Mouse (Mus musculus): Measurements from ENCODE around the gene Aen. TPM values are rescaled to one million over a fixed set of nuclear protein-coding genes. Genes with fewer than 3 reads are reported as not detected.

The Aen gene
- total RNA-seq, 2 experiments from 2014 or later = 29.4 to 35.2 TPM

DNA sequence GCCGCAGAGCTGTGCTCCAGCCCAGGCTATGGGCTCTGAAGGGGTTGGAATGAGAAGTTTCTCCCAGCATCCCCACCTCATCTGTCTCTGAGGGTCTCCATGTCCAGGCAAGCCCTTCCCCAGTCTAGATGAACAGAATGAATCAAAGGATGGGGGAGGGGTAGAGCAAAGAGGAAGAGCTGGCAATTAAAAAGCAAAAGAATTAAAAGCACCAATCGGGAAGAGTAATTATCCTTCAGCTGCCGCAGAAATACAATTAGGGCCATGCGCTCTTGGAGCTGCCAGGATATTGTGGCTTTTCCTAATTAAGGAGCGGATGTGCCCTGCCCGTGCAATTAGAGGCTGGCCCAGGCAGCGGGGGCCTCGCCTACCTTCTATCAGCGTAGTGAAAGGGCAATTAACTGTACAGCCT, 8.2 kb upstream of the Aen start:
- ATAC-seq (replicated peaks; ENCODE audit: poor library complexity, severe bottlenecking) = no peak

DNA sequence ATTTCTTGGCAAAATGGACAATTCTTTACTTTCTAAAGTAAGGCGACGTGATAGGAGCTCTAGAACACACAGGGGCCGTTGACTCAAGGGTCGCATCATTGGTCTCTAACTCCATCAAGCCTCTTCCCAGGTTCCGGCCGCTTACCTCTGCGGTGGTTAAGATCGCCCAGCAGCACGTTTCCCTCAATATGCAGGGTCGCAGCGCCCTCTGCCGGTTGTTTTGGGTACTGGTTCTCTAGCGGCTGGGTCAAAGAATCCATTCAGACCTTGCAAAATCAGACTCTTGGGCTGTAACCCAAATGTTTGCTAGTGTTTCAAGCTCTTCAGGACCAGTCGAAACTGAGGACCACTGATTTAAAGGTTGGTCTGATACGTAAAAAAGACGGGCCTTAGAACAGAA, 5.0 kb upstream of the Aen start:
- ATAC-seq (replicated peaks; ENCODE audit: poor library complexity, severe bottlenecking) = peak; percentile 68

DNA sequence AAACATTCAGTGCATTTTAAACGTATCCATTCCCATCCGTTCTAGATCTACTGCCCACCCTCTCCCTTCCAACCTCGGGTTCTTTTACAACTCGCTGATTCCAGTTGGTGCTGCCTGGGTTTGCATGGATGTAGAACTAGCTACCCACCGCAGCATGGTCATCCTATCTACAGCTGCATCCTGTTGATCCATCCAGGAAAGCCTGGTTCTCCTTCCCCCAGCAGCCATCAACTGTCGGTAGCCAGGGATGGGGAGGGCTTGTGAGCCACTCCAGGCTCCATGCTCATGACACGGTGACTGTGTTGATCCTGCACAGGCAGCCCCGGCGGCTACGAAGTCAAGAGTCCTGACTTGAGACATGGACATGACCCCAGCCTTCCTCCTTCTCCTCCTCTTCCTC, 1.7 kb upstream of the Aen start:
- no peak for ATAC-seq (replicated peaks; ENCODE audit: poor library complexity, severe bottlenecking)

DNA sequence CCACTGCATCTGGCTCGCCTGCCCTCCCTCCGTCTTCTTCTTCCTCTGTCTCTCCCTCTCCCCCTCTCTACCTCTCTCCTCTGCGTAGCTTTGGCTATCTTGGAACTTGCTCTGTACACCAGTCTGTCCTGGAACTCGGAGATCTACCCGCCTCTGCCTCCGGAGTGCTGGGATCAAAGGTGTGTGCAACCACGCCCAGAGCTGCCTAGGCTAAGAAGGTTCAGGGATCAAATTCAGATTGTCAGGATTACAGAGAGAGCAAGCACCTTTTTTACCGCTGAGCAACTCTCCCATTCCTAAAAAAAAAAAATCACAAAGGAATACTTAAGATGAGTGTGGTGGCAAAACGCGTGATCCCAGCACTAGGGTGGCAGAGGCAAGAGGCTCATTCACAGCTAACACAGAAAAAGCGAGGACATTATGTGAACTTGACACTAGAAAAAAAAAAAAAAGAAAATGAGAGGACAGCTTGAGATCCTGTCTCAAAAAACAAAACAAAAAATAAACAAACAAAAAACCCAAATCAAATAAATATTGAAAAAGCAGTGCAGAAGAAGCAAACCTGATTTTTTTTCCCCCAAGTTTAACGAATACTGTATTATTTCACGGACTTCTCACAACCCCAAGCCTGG, 517 bp upstream of the Aen start:
- ATAC-seq (replicated peaks; ENCODE audit: poor library complexity, severe bottlenecking) = no peak

DNA sequence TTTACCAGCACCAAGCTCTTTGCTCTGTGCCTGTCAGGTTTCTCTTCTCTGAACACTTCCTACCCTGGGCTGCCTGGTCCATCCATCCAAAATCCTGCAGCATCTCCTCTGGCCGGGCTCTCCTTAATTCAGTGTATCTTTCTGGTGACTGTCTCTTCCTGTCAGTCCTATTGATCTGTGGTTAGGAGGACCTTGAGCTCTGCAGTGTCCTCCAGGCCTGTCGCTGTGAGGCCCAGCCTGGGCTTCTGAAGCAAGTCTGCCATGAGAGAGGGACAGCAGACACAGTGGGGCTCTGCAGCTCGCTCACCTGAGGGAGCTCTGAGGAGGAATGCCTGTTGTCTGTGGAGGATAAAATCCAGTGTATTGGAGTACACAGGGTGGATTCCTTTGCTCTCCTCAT, 1.9 kb downstream of the Aen start:
- no peak for ATAC-seq (replicated peaks; ENCODE audit: poor library complexity, severe bottlenecking)

DNA sequence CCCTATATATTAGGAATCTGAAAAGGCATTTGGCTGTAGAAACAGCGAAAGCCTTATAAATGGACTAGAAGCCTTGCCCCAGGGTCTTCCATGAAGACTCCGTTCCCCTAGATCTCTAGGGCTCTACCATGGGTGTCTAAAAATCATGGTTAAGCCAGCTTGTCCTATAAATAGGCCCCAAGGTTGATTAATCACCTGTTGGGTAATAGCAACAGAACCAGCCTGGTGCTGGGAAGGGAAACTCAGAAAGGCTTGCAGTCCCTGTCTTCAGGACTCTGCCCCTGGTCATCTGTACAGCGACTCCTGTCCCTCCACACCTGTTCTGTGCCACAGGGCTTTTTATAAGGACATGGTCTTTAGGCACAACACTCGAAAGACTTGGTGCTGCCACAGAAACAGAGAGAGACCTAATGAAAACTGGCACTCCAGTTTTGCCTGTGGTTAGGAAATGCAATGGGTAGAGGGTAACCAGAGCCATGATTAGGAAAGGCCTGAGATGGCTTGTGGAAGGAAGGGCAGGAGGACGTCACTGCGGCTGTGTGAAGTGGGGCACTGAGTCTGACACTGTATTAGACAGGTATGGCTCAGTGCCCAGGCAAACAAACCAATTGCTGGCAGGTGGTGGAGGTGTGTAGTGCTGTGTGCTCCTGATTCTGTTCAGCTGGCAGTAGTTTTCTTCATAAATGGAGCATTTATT, 7.7 kb downstream of the Aen start:
- ATAC-seq (replicated peaks; ENCODE audit: poor library complexity, severe bottlenecking) = peak; percentile 83

DNA sequence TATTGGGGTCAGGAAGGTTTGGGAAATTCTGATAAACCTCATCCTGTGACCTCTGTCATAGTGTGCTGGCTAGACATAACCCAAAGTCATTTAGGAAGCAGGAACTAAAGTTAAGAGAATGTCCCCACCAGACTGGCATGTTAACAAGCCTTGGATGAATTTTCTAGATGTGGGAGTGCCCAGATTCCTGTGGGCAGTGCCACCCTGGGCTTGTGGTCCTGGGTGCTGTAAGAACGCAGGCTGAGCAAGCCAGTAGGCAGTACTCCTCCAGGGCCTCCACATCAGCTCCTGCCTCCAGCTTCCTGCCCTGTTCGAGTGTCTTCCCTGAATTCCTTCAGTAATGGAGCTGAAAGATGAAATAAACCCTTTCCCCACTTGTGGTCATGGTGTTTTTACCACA, 8.5 kb downstream of the Aen start:
- no peak for ATAC-seq (replicated peaks; ENCODE audit: poor library complexity, severe bottlenecking)

DNA sequence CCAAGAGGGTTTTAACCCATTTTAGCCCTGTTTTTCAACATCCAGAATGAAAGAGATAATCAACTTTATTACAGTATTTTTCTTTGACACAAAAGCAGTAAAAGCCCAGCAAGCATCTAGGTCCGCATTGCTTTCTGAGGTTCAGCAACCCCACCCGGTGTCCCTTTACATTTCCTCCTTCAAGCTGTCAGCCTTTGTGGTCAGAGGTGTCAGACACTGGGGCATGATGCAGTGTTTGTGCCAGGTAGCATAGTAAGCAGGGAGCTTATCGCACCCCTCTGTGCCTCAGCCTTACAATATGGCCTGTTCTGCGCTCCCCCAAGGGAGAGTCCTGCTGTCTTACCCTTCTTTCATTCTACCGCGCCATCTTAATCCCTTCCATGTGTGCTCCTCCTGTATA, 13.4 kb downstream of the Aen start:
- ATAC-seq (replicated peaks; ENCODE audit: poor library complexity, severe bottlenecking) = no peak

DNA sequence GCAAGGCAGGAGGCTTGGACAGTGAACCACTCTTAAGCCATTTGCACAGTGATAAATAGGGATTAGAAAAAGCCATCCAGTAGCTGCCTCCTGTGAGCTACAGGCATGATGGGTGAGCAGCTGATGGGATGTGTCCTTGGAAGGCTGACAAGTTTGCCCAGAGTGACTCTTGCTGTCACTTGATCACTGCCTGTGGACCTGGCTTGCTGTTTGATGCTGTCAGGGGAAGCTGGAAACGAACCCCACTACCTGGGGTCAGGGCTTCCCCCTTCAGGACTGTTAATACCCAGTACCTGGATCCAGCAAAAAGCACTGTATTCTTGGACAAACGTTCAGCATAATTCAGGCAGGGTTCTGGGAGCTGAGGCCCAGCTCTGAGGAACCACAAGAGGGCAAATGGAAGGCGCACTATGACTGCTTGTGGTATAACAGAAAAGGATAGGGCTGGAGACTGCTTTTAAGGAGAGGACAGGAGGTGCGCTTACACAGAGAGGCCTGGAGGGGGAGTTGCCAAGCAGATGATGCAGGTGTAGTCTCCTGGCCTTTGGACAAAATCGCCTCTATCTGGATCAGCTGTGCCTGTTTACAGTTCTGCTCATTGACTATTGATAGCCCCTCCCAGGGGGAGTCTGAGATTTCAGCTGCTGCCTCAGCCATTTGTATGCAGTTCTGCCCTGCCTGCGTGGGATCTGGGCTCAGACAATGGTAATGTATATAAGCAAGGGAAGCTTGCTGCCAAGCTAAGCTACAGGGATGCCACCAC, 14.9 kb downstream of the Aen start:
- ATAC-seq (replicated peaks; ENCODE audit: poor library complexity, severe bottlenecking) = no peak

DNA sequence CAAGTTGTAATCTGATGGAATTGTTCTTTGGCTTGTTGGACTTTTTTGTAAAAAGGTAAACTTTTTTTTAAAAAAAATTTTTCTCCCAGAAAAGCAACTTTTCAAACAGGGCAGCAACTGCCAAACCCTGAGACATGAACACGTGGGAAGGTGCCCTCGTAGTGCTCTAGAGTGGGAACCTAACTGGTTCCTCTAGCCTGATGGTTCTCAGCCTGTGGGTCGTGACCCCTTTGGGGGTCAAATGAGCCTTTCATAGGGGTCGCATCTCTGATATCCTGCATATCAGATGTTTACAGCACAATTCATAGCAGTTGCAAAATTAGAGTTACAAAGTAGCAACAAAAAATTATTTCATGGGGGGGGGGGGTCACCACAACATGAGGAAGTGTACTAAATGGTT, 15.6 kb downstream of the Aen start:
- ATAC-seq (replicated peaks; ENCODE audit: poor library complexity, severe bottlenecking) = no peak

DNA sequence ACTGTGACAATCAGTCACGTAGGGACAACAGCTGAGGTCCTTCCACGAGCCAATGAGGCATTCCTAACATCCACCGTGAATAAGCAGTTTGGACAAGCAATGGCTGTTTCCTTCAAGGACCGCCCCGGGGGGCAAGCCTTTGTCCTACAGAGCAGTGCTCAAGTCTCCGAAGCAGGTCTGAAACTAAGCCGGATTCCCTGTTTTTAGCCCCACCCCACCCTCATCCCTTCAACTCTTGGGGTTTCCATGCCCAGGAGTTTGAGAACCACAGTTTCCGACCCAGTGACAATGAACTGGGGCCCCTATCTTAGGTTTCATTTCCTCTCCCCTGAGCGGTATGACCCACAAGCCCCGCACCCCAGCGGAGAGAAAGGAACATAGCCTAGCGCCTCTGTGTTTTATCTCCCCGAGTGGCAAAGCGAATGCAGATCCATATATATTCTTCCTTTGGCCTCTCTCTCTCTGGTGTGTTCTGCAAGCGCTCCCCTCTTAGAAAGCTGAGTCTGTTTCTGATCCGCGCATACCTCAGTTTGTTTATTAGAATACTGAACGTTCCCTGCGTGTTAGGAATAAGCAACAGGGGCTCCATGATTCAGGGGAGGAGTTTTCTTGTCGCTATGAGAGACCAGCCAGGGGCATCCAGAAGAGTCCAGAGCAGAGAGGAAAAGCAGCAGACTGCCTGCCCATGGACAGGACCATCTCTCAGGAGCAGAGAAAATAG, 16.8 kb downstream of the Aen start:
- ATAC-seq (replicated peaks; ENCODE audit: poor library complexity, severe bottlenecking) = peak; percentile 75

DNA sequence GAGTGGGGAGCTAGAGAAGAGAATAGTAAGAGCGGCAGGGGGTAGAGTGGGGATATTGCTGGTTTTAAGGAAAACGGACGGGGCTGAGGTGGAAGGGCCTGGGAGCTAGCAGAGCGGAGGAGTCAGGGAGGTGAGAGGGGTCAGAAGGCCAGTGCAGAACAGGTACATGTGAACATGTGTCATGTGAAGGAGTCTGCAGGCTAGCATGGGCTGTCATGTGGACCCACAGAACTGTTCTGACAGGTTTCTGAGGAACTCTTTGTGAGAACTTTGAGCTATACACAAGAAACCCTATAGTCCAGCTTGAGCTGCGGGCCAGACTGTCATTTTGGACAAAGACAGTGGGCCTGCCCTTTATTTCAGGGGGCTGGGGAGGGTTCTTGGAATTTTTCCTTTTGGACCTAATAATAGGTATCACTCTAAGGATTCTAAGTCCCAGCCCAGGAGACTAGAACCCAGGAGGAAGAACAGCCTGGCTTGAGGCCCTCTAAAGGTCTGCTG, 17.4 kb downstream of the Aen start, which contains the start of gene Isg20:
Gene Isg20, plus strand, starts transcription at position 451 of the 501 bp plus-strand sequence.
- no peak for ATAC-seq (replicated peaks; ENCODE audit: poor library complexity, severe bottlenecking)

DNA sequence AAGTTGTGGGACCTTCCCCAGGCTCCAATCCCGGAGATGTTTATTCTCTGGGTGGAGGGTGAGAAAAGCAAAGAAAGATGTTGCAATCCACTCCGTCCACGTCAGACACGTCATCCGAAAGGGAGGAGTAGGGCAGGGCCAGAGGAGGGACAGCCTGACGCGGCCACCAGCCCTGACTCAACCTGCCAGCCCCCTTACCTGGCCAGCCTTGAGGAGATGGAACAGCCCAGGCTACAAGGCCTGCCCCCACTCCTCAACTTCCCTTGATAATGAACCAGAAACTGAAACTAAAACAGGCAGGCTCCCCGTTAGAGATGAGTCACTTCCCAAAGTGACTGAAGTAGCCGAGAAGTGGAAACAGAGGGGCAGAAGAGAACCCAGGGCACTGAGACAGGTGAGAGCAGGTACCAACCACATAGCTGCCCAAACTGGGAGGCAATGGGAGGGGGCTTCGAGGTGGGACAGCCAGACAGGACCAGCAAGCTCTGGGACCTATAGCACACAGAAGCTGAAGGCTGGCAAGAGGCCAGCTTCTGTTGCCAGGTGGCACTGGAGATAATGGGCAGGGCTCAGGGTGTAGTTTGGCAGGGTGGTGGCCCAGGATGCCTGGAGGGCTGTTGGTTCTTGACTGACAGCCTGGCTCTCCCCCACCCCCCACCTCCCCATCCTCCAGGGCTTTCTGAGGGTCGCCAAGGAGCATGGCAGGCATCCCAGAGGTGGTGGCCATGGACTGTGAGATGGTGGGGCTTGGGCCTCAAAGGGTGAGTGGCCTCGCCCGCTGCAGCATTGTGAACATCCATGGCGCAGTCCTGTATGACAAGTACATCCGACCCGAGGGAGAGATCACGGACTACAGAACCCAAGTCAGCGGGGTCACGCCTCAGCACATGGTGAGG, 18.2 kb downstream of the Aen start:
- peak; percentile 60 for ATAC-seq (replicated peaks; ENCODE audit: poor library complexity, severe bottlenecking)

DNA sequence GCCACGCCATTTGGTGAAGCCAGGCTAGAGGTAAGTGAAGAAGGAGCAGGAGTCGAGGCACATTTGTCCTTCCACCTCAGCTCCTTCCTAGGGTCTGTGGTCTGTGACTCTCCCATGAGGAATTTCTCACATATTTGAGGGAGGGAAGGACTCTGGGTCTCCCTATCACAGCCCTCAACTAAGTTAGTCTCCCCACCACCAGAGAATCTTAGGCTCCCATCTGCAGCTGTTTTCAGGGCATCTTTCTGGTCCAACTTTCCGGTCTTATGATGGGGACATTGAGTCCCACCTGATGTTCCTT, 18.8 kb downstream of the Aen start:
- no peak for ATAC-seq (replicated peaks; ENCODE audit: poor library complexity, severe bottlenecking)

DNA sequence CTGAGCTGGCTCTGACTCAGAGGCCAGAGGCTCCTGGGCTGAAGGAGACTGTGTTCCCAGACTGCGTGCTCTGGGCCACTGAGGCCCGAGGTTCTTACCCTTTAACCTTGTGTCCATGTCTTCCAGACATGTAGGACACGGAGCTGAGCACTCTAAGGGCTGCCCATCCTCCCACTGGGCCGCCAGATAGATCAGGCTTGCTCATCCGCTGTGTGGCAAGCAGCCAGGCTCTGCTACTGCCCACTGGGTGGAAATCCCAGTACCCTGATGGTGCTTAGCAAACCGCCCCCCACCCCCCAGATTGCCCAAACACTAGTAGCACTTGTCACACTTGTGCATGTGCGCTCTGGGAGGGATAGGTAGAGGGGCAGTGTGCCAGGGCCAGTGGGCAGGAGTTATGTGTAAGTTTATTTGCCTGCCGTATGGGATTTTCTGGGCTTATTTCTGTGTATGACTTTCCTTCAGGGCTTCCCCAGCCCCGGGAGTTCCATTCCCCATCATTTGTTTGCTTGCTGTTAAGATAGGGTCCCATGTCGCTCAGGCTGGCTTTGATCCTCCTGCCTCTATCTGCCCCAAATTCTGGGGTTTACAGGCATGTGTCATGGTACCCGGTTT, 19.3 kb downstream of the Aen start:
- no peak for ATAC-seq (replicated peaks; ENCODE audit: poor library complexity, severe bottlenecking)

DNA sequence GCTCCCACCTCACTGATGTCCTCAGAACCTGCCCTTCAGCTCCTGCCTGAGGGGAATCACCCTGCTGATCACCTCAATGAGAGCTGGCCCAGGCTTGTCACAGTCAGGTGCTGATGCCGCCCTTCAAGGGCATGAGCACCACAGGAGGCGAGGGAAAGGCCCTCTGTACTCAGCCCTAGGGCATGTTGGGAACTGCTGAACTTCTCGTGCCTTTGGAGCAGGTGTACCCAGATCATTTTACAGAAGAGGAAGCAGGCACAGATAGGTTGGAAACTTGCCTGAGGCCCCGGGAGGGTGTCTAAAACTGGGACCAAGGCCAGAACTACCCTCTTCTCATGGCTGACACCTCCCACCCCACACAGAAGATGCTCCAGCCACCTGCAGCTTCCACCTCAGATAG, 23.0 kb downstream of the Aen start:
- no peak for ATAC-seq (replicated peaks; ENCODE audit: poor library complexity, severe bottlenecking)

DNA sequence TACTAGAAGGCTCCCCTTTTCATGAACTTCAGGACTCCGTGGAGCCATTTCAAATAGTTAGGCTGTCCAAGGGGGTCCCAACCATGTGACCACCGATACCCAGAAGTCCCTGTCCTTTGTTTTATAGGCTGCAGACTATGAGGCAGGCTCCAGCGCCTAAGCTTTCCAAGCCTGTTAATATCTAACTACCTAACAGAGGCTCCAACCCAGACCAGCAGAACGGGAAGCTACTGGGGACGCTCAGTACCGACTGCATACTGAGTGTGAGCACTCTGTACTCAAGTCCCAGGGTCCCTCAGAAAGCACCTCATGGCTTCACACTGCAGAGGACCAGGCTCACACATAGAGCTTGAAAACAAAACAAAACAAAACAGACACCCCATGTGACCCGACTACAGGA, 26.9 kb downstream of the Aen start:
- ATAC-seq (replicated peaks; ENCODE audit: poor library complexity, severe bottlenecking) = no peak

DNA sequence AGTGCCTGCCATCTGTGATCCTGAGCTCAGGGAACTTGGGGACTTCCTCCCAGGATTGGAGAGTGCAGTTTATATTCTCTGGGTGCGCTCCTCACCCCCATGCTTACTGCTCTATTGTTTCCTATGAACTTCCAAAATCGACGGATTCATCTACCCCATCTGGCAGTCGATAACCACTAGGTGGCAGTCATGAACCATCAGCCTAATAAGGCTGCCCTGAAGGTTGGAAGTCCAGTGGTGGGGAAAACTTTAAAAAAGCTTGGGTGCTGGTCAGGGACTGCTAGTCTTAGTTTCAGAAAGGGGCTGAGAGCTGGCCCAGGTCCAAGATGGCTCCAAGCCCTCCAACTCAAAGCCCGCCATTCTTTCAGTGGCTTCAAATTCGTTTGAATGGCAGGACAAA, 28.6 kb downstream of the Aen start:
- ATAC-seq (replicated peaks; ENCODE audit: poor library complexity, severe bottlenecking) = peak; percentile 78

DNA sequence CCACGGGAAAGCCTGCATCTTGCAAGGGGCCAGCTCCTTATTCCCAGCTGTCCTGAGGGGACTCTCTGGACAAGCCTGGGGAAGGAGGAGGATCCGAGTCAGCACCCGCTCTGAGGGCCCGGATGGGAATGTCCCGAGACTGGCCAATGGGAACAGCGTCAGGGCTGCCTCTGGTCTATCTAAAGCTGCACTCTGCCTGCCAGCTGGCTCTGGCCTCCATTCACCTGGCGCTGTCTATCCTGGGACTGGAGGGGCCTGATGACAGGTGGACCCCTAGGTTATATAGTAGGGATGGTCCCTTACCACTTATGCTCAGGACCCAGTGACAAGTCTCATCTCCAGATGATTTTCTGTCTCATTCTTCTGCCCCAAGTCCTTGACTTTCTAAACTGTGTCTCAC, 29.1 kb downstream of the Aen start:
- no peak for ATAC-seq (replicated peaks; ENCODE audit: poor library complexity, severe bottlenecking)

DNA sequence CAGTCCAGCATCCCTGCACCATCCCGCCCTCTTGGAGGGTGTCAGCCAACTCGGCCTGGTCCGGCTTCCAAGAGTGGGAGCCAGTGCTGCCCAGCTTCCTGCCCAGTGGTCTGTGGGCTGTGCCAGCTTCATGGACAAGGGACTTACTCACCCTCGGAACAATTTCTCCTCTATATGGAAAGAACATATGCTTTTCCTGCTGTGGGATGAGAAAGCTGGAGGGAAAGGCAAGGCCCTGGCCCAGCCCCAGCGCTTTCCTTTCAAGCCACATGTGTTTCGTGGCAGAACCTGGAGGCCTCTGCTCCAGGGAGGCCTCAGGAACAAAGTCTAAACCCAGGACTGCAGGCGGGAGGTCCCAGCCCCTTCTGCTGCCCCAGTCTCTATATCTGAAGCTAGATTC, 30.0 kb downstream of the Aen start:
- ATAC-seq (replicated peaks; ENCODE audit: poor library complexity, severe bottlenecking) = no peak

Data from granulocyte monocyte progenitor cell, adult 5-6 weeks (primary cell).